Mouse (Mus musculus): Measurements from ENCODE around the gene Lrrtm3. TPM values are rescaled to one million over a fixed set of nuclear protein-coding genes. Genes with fewer than 3 reads are reported as not detected.

Gene Lrrtm3
- polyA plus RNA-seq, 1 experiment, result 73.6 TPM

DNA sequence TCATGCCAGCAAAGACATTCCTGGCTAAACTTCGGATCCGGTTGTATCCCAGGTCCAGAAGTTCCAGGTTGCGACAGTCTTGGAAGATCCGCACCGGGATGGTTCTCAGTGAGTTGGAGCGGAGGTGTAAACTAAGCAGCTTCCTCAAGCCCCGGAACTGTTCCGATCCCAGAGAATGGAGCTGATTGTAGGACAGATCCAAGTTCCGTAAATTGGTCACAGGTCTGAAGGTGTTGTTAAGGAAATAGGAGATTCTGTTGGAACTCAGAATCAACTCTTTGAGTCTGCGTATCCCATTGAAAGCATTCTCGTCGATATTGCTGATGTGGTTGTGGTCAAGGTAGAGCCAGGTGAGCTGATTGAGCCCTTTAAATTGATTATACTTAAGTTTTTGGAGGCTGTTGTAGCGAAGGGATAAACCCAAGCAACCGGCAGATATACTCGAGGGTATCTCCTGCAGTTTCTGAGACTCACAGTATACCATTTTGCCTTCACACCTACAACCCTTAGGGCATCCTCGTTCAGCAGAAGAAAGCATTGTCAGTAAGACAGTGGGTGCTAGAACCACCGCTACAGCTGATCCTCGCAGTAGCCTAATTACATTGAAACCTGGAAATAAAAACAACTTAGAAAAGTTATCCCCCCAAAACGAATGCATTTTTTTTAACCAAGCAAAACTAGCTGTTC, 1.2 kb downstream of the Lrrtm3 start:
- H3K27ac ChIP-seq (ENCODE audit: insufficient read depth, low read length), result peak overlapping the region; percentile 76
- DNase-seq, result peak in 1 of 2 experiments; percentile 43
- TF ChIP-seq POLR2A (IDR thresholded peaks at IDR 0.05; ENCODE audit: borderline replicate concordance, insufficient read depth, low read length) (no peak), CTCF (IDR thresholded peaks at IDR 0.05; ENCODE audit: borderline replicate concordance, insufficient read depth, low read depth, low read length) (no peak)
- no peaks in the 10 kb centered on the region for H3K27me3 ChIP-seq (ENCODE audit: control insufficient read depth, insufficient read depth, low read length)
- 6% methylated on average over 19 of the region's 19 CpGs for WGBS
- H3K4me3 ChIP-seq (replicated peaks; ENCODE audit: insufficient read depth, low read depth, low read length), result peak overlapping the region; percentile 78
- no peaks in the 10 kb centered on the region for H3K4me1 ChIP-seq (ENCODE audit: control insufficient read depth, insufficient read depth, low read length)

DNA sequence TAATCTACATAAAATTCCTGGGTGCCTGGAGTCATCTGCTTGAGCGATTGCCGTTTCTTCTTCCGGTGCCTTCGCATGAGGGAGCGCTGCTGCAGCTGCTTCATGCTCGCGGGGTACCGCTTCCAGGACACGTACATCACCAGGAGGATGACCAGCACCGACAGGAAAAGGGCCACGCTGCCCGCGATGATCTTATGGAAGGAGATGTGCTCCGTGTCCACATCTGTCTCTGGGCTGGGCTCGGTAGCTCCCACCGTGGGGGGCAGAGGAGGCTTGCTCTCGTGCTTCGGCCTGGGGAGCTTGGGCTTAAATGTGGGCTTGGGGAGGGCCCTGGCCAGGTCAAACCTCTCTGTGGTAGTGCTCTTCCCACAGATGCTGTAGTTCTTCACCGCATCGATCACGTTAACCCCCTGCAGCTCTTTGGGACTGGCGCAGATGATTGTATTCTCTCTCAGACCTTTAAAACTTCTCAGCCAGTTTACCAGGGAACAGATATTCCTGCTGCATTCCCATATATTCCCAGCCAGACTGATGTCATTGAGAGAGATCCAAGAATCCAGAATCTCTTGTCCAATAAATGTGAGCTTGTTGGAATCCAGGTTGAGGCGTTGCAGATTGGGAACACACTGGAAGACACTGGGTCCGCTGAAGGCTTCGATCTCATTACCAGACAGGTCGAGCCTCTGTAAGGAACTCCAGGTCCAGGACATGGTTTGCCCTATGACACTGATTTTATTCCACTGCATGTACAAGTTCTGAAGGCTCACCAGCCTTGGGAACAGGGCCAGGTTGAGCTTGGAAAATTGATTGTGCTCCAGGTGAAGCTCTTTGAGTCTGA, 1.9 kb downstream of the Lrrtm3 start:
- WGBS, result 2% methylated on average over 26 of the region's 26 CpGs
- H3K27ac ChIP-seq (ENCODE audit: insufficient read depth, low read length), result peak overlapping the region; percentile 76
- peak; percentile 78 to 80 for DNase-seq
- H3K27me3 ChIP-seq (ENCODE audit: control insufficient read depth, insufficient read depth, low read length), result no peaks in the 10 kb centered on the region
- no peaks in the 10 kb centered on the region for H3K4me1 ChIP-seq (ENCODE audit: control insufficient read depth, insufficient read depth, low read length)
- TF ChIP-seq CTCF (IDR thresholded peaks at IDR 0.05; ENCODE audit: borderline replicate concordance, insufficient read depth, low read depth, low read length), result no peak
- TF ChIP-seq POLR2A (IDR thresholded peaks at IDR 0.05; ENCODE audit: borderline replicate concordance, insufficient read depth, low read length), result peak; percentile 30; the same call in 1 of the 2 replicates
- peak overlapping the region; percentile 78 for H3K4me3 ChIP-seq (replicated peaks; ENCODE audit: insufficient read depth, low read depth, low read length)

- TF ChIP-seq CTCF (IDR thresholded peaks at IDR 0.05; ENCODE audit: borderline replicate concordance, insufficient read depth, low read depth, low read length), result no peak
- no peak for TF ChIP-seq POLR2A (IDR thresholded peaks at IDR 0.05; ENCODE audit: borderline replicate concordance, insufficient read depth, low read length)
- Histone ChIP-seq H3K4me1 (ENCODE audit: control insufficient read depth, insufficient read depth, low read length) (peaks cover under 1% of the 10 kb centered on the region; the same call in 1 of the 2 replicates), H3K27ac (ENCODE audit: insufficient read depth, low read length) (peak overlapping the region; percentile 76), H3K4me3 (replicated peaks; ENCODE audit: insufficient read depth, low read depth, low read length) (peak overlapping the region; percentile 78), H3K27me3 (ENCODE audit: control insufficient read depth, insufficient read depth, low read length) (no peaks in the 10 kb centered on the region)
- WGBS, result 1% methylated on average over 12 of the region's 12 CpGs
- peak in 1 of 2 experiments; percentile 58 for DNase-seq
These were observed 2.6 kb downstream of the Lrrtm3 start for GRCm38 (mm10) chr10:64087521-64087920.

GRCm38 (mm10) chr10:64086567-64087391, 3.3 kb downstream of the Lrrtm3 start:
- no peaks in the 10 kb centered on the region for H3K27me3 ChIP-seq (ENCODE audit: control insufficient read depth, insufficient read depth, low read length)
- 2% methylated on average over 12 of the region's 12 CpGs for WGBS
- peak; percentile 50 to 65 for DNase-seq
- H3K27ac ChIP-seq (ENCODE audit: insufficient read depth, low read length), result peak overlapping the region; percentile 86
- peaks cover 3% of the 10 kb centered on the region; the same call in 1 of the 2 replicates for H3K4me1 ChIP-seq (ENCODE audit: control insufficient read depth, insufficient read depth, low read length)
- TF ChIP-seq POLR2A (IDR thresholded peaks at IDR 0.05; ENCODE audit: borderline replicate concordance, insufficient read depth, low read length), result no peak
- TF ChIP-seq CTCF (IDR thresholded peaks at IDR 0.05; ENCODE audit: borderline replicate concordance, insufficient read depth, low read depth, low read length), result no peak
- H3K4me3 ChIP-seq (replicated peaks; ENCODE audit: insufficient read depth, low read depth, low read length), result peak overlapping the region; percentile 78

- 8% methylated on average over 16 of the region's 16 CpGs for WGBS
- no peaks in the 10 kb centered on the region for H3K27me3 ChIP-seq (ENCODE audit: control insufficient read depth, insufficient read depth, low read length)
- peaks cover 5% of the 10 kb centered on the region; the same call in 1 of the 2 replicates for H3K4me1 ChIP-seq (ENCODE audit: control insufficient read depth, insufficient read depth, low read length)
- TF ChIP-seq CTCF (IDR thresholded peaks at IDR 0.05; ENCODE audit: borderline replicate concordance, insufficient read depth, low read depth, low read length) (no peak), POLR2A (IDR thresholded peaks at IDR 0.05; ENCODE audit: borderline replicate concordance, insufficient read depth, low read length) (no peak)
- peak overlapping the region; percentile 86 for H3K27ac ChIP-seq (ENCODE audit: insufficient read depth, low read length)
- peak overlapping the region; percentile 78 for H3K4me3 ChIP-seq (replicated peaks; ENCODE audit: insufficient read depth, low read depth, low read length)
- DNase-seq, result peak; percentile 48 to 60
These were observed 3.9 kb downstream of the Lrrtm3 start for GRCm38 (mm10) chr10:64086183-64086566.

GRCm38 (mm10) chr10:64084465-64084864, 5.6 kb downstream of the Lrrtm3 start:
- DNase-seq, result peak in 1 of 2 experiments; percentile 73
- Histone ChIP-seq H3K27me3 (ENCODE audit: control insufficient read depth, insufficient read depth, low read length) (no peaks in the 10 kb centered on the region), H3K4me1 (ENCODE audit: control insufficient read depth, insufficient read depth, low read length) (peaks cover 16% of the 10 kb centered on the region; the same call in 1 of the 2 replicates), H3K4me3 (replicated peaks; ENCODE audit: insufficient read depth, low read depth, low read length) (peak overlapping the region; percentile 78), H3K27ac (ENCODE audit: insufficient read depth, low read length) (peak overlapping the region; percentile 34; the same call in 1 of the 2 replicates)
- 10% methylated on average over 4 of the region's 4 CpGs for WGBS
- no peak for TF ChIP-seq POLR2A (IDR thresholded peaks at IDR 0.05; ENCODE audit: borderline replicate concordance, insufficient read depth, low read length)
- peak; percentile 57; the same call in 1 of the 2 replicates for TF ChIP-seq CTCF (IDR thresholded peaks at IDR 0.05; ENCODE audit: borderline replicate concordance, insufficient read depth, low read depth, low read length)

DNA sequence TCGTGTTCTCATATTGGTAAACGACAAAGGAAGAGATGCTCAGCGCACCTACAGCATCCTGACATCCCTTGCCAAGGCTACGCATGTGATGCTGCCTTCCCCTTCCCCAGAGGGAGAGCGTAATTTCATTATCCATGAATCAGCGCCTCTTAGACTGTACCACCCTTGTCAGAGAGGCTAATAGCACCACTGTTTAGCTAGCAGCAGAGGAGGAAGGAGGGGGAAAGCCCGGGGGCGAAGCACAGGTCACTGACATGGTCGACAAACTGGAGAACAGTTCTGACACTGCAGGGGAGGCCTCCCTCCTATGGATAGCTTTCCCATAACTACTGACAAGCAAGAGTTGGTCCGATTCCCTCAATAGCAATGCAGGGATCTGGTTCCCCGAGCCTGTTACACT, 6.3 kb downstream of the Lrrtm3 start:
- peaks cover 16% of the 10 kb centered on the region; the same call in 1 of the 2 replicates for H3K4me1 ChIP-seq (ENCODE audit: control insufficient read depth, insufficient read depth, low read length)
- peak overlapping the region; percentile 78 for H3K4me3 ChIP-seq (replicated peaks; ENCODE audit: insufficient read depth, low read depth, low read length)
- peak; percentile 56 to 62 for DNase-seq
- WGBS, result 5% methylated on average over 11 of the region's 11 CpGs
- TF ChIP-seq POLR2A (IDR thresholded peaks at IDR 0.05; ENCODE audit: borderline replicate concordance, insufficient read depth, low read length), result no peak
- H3K27me3 ChIP-seq (ENCODE audit: control insufficient read depth, insufficient read depth, low read length), result no peaks in the 10 kb centered on the region
- H3K27ac ChIP-seq (ENCODE audit: insufficient read depth, low read length), result peak overlapping the region; percentile 11; the same call in 1 of the 2 replicates
